Mouse (Mus musculus): ENCODE measurements around the gene Ing3. TPM values are rescaled to one million over a fixed set of nuclear protein-coding genes. Genes with fewer than 3 reads are reported as not detected.

Ing3 gene
- total RNA-seq, 4 experiments from 2014 or later: 10.1 to 11.6 (median 10.8) TPM

DNA sequence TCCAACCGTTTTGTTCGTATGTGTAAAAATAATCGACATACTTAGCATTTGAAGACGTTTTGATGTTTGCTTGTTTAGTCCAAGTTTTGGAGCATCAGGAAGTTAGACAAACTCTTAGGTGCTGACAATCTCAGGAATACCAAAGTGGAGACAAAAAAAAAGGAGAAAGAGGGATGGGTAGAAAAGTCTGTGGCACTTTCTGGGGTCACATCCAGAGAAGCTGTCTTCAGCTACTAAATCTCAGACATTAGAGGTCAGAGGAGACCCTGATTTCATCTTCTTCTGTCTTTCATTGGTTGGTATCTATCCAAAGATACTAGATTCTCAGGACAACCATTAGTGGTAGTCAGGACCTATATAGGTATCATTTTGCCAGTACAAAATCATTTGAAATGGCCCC is 41.8 kb downstream of the Ing3 start:
- DNase-seq (ENCODE audit: low spot score): no peak

- DNase-seq (ENCODE audit: low spot score): no peak
Observed at GRCm38 (mm10) chr6:21993070-21993469, 43.7 kb downstream of the Ing3 start.

- DNase-seq (ENCODE audit: low spot score): no peak
Observed at GRCm38 (mm10) chr6:21998131-21998530, 48.8 kb downstream of the Ing3 start.

- peak; percentile 77 for DNase-seq (ENCODE audit: low spot score)
Observed at GRCm38 (mm10) chr6:21999025-21999424, 49.7 kb downstream of the Ing3 start.

DNA sequence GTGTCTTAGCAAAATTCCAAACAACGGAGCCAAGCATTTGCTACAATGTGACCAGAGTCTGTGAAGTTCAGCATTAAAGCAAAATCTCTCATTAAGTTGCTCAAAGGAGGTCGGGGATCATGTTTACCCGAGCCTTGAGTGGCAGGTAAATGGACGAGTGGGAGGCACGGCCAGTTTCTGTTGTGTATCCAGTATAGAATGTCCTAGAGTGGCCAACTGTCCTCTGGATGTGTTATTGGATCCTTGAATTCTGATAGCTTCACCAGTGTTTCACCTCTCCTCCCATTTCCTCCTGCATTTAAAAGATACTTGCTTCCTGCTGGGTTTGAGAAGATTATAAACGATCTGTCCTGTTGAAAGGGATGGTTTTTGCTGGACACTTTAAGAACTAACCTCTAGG is 50.7 kb downstream of the Ing3 start:
- DNase-seq (ENCODE audit: low spot score): no peak

- no peak for DNase-seq (ENCODE audit: low spot score)
Observed at GRCm38 (mm10) chr6:22000881-22001280, 51.5 kb downstream of the Ing3 start.

DNA sequence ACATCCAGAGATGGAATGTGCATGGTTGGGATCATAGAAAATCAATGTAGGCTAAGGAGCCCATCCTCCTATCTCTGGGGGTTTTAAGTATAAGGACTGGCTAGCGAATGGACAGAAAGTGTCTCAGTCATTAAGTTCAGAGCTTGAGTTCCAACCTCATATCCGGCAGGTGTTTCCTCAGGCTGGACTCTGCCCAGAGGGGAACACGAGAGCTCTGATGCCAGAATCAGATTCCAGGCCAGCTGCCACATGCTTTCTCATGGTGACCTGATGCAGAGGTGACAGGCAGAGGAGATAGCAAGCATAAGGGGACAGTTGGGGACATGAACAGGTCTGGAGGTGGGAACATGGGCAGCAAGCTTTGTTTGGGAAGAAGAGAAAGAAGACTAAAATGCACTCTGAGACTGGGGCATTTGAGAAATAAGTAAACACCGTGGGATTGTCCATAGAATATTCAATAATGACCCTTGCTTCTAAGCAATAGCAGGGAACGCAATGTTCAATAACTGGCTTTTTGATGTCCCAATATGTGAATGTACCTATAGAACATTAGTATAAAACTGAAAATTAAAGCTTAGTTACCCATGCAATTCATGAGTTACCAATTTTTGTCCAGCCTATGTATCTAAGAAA is 52.0 kb downstream of the Ing3 start:
- peak; percentile 88 for DNase-seq (ENCODE audit: low spot score)

DNA sequence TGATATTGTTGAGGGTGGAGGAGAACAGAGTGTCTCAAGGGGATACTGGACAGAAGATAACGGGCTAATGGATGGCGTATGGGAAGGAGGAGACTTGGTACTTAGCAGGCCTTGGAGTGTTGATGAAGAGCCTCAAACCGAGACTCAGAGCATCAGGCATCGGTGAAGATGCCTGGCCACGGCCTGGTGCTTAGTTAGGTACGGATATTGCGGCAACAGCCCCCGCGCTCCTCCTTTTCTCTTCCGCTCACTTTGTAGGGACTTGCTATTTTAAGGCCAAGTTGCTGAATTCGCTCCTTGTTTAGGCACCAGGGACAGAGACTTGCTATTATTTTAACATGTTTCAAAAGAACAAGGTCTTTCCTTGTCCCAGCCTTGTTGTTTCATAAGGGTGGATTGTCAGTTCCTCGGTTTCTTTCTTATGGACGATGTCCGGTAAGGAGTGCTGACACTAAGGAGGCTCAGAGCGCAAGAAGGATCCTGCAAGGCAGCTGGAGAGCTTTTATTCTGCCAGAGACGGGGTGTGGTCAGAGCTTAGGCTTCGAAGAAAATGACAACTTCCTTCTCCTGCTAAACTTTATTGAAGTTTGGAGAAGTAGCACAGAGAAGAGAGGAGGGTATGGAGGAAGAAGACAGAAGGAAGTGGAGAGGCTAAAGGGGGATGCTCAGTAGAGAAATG is 53.3 kb downstream of the Ing3 start:
- DNase-seq (ENCODE audit: low spot score): no peak

- DNase-seq (ENCODE audit: low spot score): no peak
Observed at GRCm38 (mm10) chr6:22003200-22003587, 53.8 kb downstream of the Ing3 start.

DNA sequence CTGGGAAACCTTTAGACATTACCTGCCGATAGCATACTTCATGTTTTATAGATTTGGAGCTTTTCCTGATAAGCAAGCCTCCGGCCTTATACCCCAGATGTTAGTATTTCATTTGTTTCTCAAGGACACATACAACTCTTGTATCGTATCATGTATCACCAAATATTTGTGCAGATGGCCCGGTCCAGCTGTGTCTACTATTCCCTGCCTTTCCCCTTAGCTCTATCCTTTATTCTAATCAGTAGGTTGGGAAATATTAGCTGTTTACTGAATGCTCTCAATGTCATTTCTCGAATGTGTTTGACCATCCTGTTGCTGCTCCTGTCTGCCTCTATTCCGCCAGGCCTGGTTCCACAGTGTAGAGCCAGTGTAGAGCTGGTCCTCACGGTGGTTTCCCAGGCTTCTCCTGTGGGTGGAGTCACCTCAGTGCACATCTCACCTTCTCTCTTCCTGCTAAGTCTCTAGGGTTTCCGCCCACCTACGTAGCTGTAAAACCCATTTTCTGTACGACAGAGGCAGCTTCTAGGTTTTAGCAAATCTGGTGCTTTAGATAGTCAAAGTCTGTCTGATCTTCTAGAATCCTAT is 54.7 kb downstream of the Ing3 start:
- no peak for DNase-seq (ENCODE audit: low spot score)

DNA sequence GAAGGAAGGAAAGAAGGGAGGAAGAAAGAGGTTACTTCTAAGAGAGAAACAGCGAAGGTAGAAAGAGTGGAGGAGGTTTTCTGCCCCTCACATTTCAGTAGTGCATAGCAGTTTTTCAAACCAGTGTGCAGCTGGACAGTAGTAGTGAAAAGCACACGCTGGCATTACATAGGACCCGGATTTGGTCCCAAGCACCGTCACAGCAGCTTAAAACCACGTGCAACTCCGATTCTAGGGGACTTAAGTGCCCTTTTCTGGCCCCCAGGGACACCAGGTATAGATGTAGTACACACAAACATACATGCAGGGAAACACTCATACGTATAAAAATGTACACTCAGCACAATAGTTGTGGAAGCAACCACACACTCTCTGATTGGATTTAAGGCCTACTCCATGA is 59.0 kb downstream of the Ing3 start:
- DNase-seq (ENCODE audit: low spot score): no peak

DNA sequence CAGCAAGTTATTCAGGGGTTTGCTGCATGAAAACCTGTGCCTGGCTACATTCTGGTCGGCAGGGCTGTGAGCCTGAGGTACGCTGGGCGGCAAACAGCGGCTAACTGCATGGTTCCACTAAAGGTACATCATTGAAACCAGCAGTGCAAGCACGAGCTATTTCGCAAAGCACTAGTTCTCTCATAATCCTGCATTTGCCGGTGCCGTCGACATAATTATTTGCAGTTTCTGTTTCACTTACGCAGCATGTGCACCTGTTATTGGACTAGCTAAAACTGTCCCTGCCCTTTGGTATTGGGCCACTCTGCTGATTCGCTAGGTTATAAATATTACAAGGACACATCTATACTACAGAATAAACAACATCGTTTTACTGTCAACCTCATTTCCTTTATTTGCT is 60.9 kb downstream of the Ing3 start:
- no peak for DNase-seq (ENCODE audit: low spot score)

- no peak for DNase-seq (ENCODE audit: low spot score)
Observed at GRCm38 (mm10) chr6:22010761-22011281, 61.5 kb downstream of the Ing3 start.

DNA sequence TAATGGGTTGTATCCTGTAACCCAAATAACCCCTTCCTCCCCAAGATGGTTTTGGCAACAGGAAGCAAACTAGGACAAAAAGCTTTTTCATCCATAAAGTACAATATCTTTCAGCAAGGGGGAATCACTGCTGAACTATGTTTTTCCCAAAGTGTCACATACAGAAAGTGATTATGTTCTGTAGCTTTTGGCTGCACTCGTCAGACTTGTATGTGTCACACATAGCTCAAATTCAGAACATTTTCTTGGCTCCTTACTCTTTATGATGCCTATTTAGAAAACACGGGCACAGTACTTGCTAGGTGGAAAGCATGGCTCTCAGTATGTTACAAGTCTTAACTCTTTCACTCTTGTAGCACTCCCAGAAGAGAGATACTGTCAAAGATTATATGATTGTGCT is 62.2 kb downstream of the Ing3 start:
- DNase-seq (ENCODE audit: low spot score): no peak

GRCm38 (mm10) chr6:22012099-22012498 is 62.7 kb downstream of the Ing3 start:
- DNase-seq (ENCODE audit: low spot score): no peak

DNA sequence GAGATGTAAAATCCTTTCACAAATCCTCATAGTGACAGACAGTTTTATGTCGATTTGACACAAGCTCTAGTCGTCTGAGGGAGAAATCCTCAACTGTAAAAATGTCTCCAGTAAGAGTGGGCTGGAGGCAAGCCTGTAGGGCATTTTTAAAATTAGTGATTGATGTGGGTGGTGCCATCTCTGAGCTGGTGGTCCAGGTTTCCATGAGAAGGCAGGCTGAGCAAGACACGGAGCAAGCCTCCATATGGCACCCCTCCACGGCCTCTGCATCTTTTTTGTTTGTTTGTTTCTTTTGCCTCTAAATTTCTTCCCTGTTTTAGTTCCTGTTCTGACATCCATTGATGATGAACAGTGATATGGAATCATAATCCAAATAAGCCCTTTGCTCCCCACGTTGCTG is 63.1 kb downstream of the Ing3 start:
- DNase-seq (ENCODE audit: low spot score): no peak

GRCm38 (mm10) chr6:22013394-22013793 is 64.0 kb downstream of the Ing3 start:
- DNase-seq (ENCODE audit: low spot score): no peak

DNA sequence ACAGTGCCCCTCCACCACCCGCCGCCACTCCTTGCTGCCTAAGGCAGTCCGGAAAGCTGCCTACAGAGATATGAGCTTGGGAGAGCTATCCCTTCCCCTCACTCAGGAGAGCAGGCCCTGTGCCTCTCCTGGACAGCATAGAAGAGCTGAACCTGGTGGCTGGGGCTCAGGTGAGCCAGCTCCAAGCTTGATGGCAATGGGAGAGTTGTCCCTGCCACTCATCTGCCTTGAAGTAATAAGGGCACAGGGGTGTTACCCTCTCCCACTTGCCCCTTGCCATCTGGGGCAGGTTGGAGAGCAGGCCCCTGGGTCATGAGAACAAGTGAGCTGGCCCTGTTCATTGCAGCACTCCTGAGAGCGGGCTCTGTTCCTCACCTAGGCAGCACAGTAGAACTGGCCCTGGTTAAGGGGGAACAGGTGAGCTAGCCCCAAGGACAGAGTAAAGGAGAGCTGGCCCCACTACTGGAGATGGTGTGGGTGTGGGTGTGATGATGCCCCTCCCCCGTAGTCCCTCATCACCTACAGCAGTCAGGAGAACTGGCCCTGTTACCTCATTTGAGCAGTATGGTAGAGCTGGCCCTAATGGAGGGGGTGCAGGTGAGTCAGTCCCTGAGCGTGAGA is 65.0 kb downstream of the Ing3 start:
- DNase-seq (ENCODE audit: low spot score): no peak

GRCm38 (mm10) chr6:22017631-22018030 is 68.3 kb downstream of the Ing3 start:
- no peak for DNase-seq (ENCODE audit: low spot score)

- DNase-seq (ENCODE audit: low spot score): no peak
Observed at GRCm38 (mm10) chr6:22018768-22019445, 69.5 kb downstream of the Ing3 start.

- peak; percentile 65 for DNase-seq (ENCODE audit: low spot score)
Observed at GRCm38 (mm10) chr6:22019637-22020036, 70.3 kb downstream of the Ing3 start.

DNA sequence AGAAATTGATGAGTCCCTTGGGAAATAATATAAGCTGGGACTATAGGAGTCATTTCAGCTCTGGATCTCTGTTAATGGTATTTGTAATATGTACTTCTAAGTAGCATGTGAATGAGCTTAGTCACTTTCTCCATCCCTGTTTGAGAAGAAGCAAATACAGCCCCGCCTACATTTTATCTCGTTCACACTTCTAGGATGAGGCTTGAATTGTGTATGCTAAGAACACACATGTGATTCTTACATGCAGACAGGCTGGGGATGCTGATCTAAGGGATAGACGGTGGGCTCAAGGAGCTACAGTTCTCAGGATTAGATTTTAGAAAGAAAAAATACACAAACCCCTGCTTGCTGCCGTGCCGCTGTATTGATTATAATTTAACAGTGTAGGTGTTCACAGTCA is 71.3 kb downstream of the Ing3 start:
- DNase-seq (ENCODE audit: low spot score): no peak
